Mouse (Mus musculus): ENCODE data around the gene Slc25a29. TPM values are rescaled to one million over a fixed set of nuclear protein-coding genes. Genes with fewer than 3 reads are reported as not detected.
"Not testable (repeated sequence)": the region's sequence is repeated elsewhere in the genome, so short reads cannot be mapped to it uniquely, and the experiment has no call there.

The Slc25a29 gene
- polyA plus RNA-seq (2012; rRNA removed): 19.4 and 20.3 TPM in 2 replicates

GRCm38 (mm10) chr12:108835840-108836409, at the start of gene Slc25a29, which contains the start of gene Slc25a47:
Gene Slc25a29 (minus strand): TSS chr12:108835883.
Gene Slc25a47 (plus strand): TSS chr12:108836046.
- peak; percentile 93 to 96 for DNase-seq (ENCODE audit: extremely low spot score in 1 of 2, low spot score in 1 of 2)

- DNase-seq (ENCODE audit: extremely low spot score in 1 of 2, low spot score in 1 of 2): no peak
These were observed 47.1 kb upstream of the Slc25a29 start for GRCm38 (mm10) chr12:108882776-108883175.

GRCm38 (mm10) chr12:108881192-108881591, 45.5 kb upstream of the Slc25a29 start:
- no peak for DNase-seq (ENCODE audit: extremely low spot score in 1 of 2, low spot score in 1 of 2)

GRCm38 (mm10) chr12:108880606-108881005, 44.9 kb upstream of the Slc25a29 start:
- DNase-seq (ENCODE audit: extremely low spot score in 1 of 2, low spot score in 1 of 2): no peak

GRCm38 (mm10) chr12:108879138-108879537, 43.5 kb upstream of the Slc25a29 start:
- no peak for DNase-seq (ENCODE audit: extremely low spot score in 1 of 2, low spot score in 1 of 2)

GRCm38 (mm10) chr12:108873122-108873521, 37.4 kb upstream of the Slc25a29 start:
- no peak for DNase-seq (ENCODE audit: extremely low spot score in 1 of 2, low spot score in 1 of 2)

GRCm38 (mm10) chr12:108869575-108869974, 33.9 kb upstream of the Slc25a29 start:
- DNase-seq (ENCODE audit: extremely low spot score in 1 of 2, low spot score in 1 of 2): no peak

- no peak for DNase-seq (ENCODE audit: extremely low spot score in 1 of 2, low spot score in 1 of 2)
These were observed 29.4 kb upstream of the Slc25a29 start for GRCm38 (mm10) chr12:108865007-108865494.

GRCm38 (mm10) chr12:108858486-108858885, 22.8 kb upstream of the Slc25a29 start:
- no peak for DNase-seq (ENCODE audit: extremely low spot score in 1 of 2, low spot score in 1 of 2)

GRCm38 (mm10) chr12:108857589-108858184, 22.0 kb upstream of the Slc25a29 start:
- DNase-seq (ENCODE audit: extremely low spot score in 1 of 2, low spot score in 1 of 2): no peak

GRCm38 (mm10) chr12:108857109-108857508, 21.4 kb upstream of the Slc25a29 start:
- no peak for DNase-seq (ENCODE audit: extremely low spot score in 1 of 2, low spot score in 1 of 2)

- no peak for DNase-seq (ENCODE audit: extremely low spot score in 1 of 2, low spot score in 1 of 2)
These were observed 20.5 kb upstream of the Slc25a29 start for GRCm38 (mm10) chr12:108856186-108856585.

GRCm38 (mm10) chr12:108855081-108855480, 19.4 kb upstream of the Slc25a29 start:
- DNase-seq (ENCODE audit: extremely low spot score in 1 of 2, low spot score in 1 of 2): no peak

GRCm38 (mm10) chr12:108852822-108853221, 17.1 kb upstream of the Slc25a29 start:
- no peak for DNase-seq (ENCODE audit: extremely low spot score in 1 of 2, low spot score in 1 of 2)

- DNase-seq (ENCODE audit: extremely low spot score in 1 of 2, low spot score in 1 of 2): no peak
These were observed 15.2 kb upstream of the Slc25a29 start for GRCm38 (mm10) chr12:108850886-108851285.

- no peak for DNase-seq (ENCODE audit: extremely low spot score in 1 of 2, low spot score in 1 of 2)
These were observed 14.4 kb upstream of the Slc25a29 start for GRCm38 (mm10) chr12:108850129-108850528.

- no peak for DNase-seq (ENCODE audit: extremely low spot score in 1 of 2, low spot score in 1 of 2)
These were observed 13.9 kb upstream of the Slc25a29 start for GRCm38 (mm10) chr12:108849488-108850022.

GRCm38 (mm10) chr12:108848033-108848432, 12.3 kb upstream of the Slc25a29 start:
- not testable (repeated sequence) for DNase-seq (ENCODE audit: extremely low spot score in 1 of 2, low spot score in 1 of 2)

GRCm38 (mm10) chr12:108842663-108843062, 7.0 kb upstream of the Slc25a29 start:
- no peak for DNase-seq (ENCODE audit: extremely low spot score in 1 of 2, low spot score in 1 of 2)

GRCm38 (mm10) chr12:108841181-108841580, 5.5 kb upstream of the Slc25a29 start:
- no peak for DNase-seq (ENCODE audit: extremely low spot score in 1 of 2, low spot score in 1 of 2)

- no peak for DNase-seq (ENCODE audit: extremely low spot score in 1 of 2, low spot score in 1 of 2)
These were observed 1.0 kb upstream of the Slc25a29 start for GRCm38 (mm10) chr12:108836722-108837121.

Data from frontal cortex, adult 2 months (tissue).